Mouse (Mus musculus) layer of hippocampus, adult 9-10 months (tissue): ENCODE results near the gene Cdon.

Experiments
- DNase-seq: peaks from one replicate; pipeline ENCODE4 v3.0.0; 2022; ENCODE audit warnings: low spot score

Cdon gene

GRCm38 (mm10) chr9:35543099-35543860 lies 122.4 kb downstream of the Cdon start:
- DNase-seq = no peak

- DNase-seq = no peak
Measured at GRCm38 (mm10) chr9:35544666-35545065, 123.7 kb downstream of the Cdon start.

- DNase-seq = no peak
Measured at GRCm38 (mm10) chr9:35545704-35546103, 124.8 kb downstream of the Cdon start.

GRCm38 (mm10) chr9:35546745-35547144 lies 125.8 kb downstream of the Cdon start:
- no peak for DNase-seq

GRCm38 (mm10) chr9:35548455-35548854 lies 127.5 kb downstream of the Cdon start:
- no peak for DNase-seq

- DNase-seq = no peak
Measured at GRCm38 (mm10) chr9:35556494-35557102, 135.7 kb downstream of the Cdon start.
